Mouse (Mus musculus): ENCODE results near the gene Nrxn2.

Nrxn2 gene

GRCm38 (mm10) chr19:6416894-6417761, 1.4 kb upstream of the Nrxn2 start:
- DNase-seq (ENCODE audit: low spot score), result no peak

- DNase-seq (ENCODE audit: low spot score), result no peak
Observed at GRCm38 (mm10) chr19:6418984-6419692, 607 bp downstream of the Nrxn2 start.

GRCm38 (mm10) chr19:6419805-6420310, 1.3 kb downstream of the Nrxn2 start:
- DNase-seq (ENCODE audit: low spot score), result no peak

- DNase-seq (ENCODE audit: low spot score), result no peak
Observed at GRCm38 (mm10) chr19:6420481-6421210, 2.1 kb downstream of the Nrxn2 start.

GRCm38 (mm10) chr19:6421211-6421590, 2.7 kb downstream of the Nrxn2 start:
- DNase-seq (ENCODE audit: low spot score), result no peak

GRCm38 (mm10) chr19:6422014-6422413, 3.5 kb downstream of the Nrxn2 start:
- no peak for DNase-seq (ENCODE audit: low spot score)

- no peak for DNase-seq (ENCODE audit: low spot score)
Observed at GRCm38 (mm10) chr19:6423241-6423640, 4.7 kb downstream of the Nrxn2 start.

GRCm38 (mm10) chr19:6424137-6424881, 5.8 kb downstream of the Nrxn2 start:
- DNase-seq (ENCODE audit: low spot score), result no peak

- DNase-seq (ENCODE audit: low spot score), result no peak
Observed at GRCm38 (mm10) chr19:6425595-6425994, 7.1 kb downstream of the Nrxn2 start.

GRCm38 (mm10) chr19:6426703-6427500, 8.4 kb downstream of the Nrxn2 start:
- peak; percentile 23 for DNase-seq (ENCODE audit: low spot score)

- DNase-seq (ENCODE audit: low spot score), result no peak
Observed at GRCm38 (mm10) chr19:6427653-6428434, 9.3 kb downstream of the Nrxn2 start.

- no peak for DNase-seq (ENCODE audit: low spot score)
Observed at GRCm38 (mm10) chr19:6428501-6429200, 10.1 kb downstream of the Nrxn2 start.

- no peak for DNase-seq (ENCODE audit: low spot score)
Observed at GRCm38 (mm10) chr19:6443016-6443415, 24.5 kb downstream of the Nrxn2 start.

- DNase-seq (ENCODE audit: low spot score), result peak; percentile 69
Observed at GRCm38 (mm10) chr19:6445761-6446423, 27.4 kb downstream of the Nrxn2 start.

GRCm38 (mm10) chr19:6446736-6447437, 28.4 kb downstream of the Nrxn2 start:
- peak; percentile 74 for DNase-seq (ENCODE audit: low spot score)

- DNase-seq (ENCODE audit: low spot score), result no peak
Observed at GRCm38 (mm10) chr19:6448752-6449151, 30.2 kb downstream of the Nrxn2 start.

GRCm38 (mm10) chr19:6449841-6450240, 31.3 kb downstream of the Nrxn2 start:
- no peak for DNase-seq (ENCODE audit: low spot score)

- peak; percentile 84 for DNase-seq (ENCODE audit: low spot score)
Observed at GRCm38 (mm10) chr19:6452030-6452494, 33.5 kb downstream of the Nrxn2 start.

All from MN1 (cell line).